Mouse (Mus musculus): Measurements from ENCODE around the gene Arl4d. TPM values are rescaled to one million over a fixed set of nuclear protein-coding genes. Genes with fewer than 3 reads are reported as not detected.

Arl4d gene
- polyA plus RNA-seq, 1 experiment from 2014 or later, result 3.0 TPM

DNA sequence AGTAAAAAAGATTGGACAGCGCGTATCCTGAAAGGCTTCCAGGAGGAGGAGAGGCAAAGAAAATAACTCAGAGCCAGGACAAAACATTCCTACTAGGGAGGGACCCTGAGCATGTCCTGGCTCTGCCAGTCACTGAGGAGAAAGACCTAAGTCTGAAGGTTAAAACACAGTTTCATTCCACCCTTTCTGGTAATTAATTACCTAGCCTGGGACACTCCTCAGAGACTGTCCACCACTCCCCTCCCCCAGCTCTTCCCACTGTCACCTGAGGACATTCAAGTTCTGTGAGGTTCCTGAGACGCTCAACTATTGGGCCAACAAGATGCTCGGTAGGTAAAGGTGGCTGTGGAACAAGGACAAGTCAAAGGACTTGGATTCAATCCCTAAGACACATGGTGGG lies 10.0 kb downstream of the Arl4d start:
- DNase-seq (ENCODE audit: low spot score), result no peak

DNA sequence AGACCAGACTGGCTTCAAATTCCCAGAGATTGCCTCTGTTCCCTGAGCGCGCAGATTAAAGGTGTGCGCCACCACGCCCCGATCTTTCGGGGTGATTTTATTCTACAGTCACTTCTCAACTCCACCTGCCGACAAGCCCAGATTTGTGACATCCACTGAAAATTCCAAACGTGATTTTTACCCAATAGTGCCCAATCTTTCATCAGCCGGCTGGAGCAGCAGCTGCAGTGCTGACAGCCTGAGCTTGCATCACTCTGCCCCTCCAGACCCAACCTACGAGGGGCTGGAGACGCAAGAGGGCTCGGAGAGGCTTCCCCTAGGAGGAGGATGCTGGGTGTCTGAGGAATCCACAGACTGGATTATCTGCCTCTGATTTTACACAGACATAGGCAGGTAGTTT lies 12.3 kb downstream of the Arl4d start:
- no peak for DNase-seq (ENCODE audit: low spot score)

DNA sequence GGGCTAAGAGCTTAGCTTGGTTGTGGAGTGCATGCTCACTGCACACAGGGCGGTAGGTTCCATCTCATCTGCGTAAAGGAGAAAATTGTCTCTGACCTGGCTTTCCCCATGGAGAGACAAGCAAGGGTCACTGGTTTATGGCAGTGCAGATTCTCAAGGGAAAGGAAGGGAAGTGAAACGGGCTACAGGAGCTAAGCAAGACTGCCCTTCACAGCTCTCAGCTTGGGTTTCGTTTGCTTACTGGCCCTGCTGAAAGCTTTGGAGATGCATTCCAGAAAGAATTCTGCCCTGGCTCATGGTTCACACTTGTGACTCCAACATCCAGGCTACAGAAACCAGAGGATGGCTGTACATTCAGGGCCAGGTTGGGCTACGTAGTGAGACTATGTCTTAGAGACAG lies 13.4 kb downstream of the Arl4d start:
- DNase-seq (ENCODE audit: low spot score), result no peak

DNA sequence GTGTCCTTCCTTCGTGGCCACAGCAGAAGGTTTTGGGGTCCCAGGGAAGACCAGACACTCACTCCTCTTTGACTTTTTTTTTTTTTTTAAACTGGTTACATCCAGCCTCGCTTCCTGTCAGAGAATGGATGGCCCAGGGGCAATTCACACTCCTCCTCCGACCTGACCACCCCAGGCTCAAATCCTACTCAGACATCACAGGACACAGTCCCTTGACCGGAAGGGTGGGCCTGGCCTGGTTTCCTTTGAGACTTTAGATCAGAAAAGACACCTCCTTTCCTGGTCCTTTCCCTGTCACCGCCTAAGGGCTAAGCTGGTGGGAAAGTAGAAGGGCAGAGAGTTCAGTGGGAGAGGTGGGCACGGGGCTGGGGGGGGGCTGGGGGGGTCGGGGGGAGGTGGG lies 14.6 kb downstream of the Arl4d start:
- DNase-seq (ENCODE audit: low spot score), result no peak

DNA sequence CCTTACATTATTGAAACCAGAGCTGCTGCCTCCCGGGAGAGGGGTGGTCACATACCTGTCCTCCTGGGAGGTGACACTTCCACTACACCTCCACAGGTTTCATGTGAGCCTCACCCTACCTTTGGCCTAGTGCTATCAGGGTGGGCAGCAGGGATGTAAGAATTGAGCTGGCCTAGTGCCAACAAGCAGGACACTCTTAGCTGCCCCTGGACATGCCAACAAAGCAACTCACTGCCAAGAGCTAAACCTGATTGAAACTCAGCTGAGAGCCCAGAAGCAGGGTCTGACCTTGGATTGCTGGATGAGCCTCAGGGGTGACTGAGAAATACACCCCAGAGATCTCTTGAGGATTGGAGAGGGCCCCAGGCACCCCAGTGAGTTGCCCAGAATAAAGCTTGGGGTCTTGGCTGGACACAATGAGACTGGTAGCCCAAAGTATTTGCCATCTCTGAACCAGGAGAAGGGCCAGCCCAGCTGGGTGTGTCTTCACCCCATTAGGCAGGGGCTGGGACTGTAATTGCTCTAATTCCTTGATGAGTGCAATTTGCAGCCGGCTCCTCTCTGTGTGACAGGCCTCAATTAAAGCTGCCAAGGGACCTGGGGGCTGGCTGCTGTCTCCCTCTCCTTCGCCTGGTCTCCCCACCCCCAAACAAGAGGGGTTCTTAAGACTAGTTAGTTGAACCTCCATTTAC lies 15.4 kb downstream of the Arl4d start:
- DNase-seq (ENCODE audit: low spot score), result no peak

DNA sequence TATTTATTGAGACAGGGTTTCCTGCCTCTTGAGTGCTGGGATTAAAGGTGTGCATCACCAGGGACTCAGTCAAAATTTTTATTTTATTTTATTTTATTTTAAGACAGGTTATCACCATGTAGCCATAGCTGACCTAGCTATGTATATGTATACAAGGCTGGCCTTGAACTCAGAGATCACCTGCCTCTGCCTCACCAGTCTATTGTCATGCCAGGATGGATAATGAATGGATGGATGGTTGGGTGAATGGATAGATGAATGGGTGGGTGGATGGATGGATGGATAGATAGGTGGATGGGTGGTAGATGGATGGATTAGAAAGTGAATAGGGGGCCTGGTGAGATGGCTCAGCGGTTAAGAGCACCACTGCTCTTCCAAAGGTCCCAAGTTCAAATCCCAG lies 16.6 kb downstream of the Arl4d start:
- no peak for DNase-seq (ENCODE audit: low spot score)

DNA sequence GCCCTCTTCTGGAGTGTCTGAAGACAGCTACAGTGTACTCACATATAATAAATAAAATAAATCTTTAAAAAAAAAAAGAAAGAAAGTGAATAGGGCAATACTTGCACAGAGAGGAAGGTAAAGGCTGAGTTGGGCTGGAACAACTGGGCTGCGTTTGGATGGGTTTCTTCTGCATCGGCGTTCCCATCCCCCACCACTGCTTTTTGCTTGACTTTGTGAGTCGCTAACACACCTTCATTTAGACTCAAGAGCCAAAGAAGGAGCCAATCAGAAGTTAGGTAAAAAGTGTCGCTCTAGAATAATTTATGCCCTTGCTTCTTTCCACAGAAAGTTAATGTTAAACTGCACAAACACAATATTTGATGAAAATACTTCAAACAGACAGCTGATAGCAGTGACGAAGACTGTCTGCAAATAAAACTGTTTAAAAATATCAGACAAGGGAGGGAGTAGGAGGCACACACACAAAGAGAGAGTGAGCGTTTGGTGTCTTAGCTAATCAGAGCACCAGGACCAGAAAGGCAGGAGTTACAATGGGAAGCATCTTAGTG lies 17.1 kb downstream of the Arl4d start:
- DNase-seq (ENCODE audit: low spot score), result no peak

DNA sequence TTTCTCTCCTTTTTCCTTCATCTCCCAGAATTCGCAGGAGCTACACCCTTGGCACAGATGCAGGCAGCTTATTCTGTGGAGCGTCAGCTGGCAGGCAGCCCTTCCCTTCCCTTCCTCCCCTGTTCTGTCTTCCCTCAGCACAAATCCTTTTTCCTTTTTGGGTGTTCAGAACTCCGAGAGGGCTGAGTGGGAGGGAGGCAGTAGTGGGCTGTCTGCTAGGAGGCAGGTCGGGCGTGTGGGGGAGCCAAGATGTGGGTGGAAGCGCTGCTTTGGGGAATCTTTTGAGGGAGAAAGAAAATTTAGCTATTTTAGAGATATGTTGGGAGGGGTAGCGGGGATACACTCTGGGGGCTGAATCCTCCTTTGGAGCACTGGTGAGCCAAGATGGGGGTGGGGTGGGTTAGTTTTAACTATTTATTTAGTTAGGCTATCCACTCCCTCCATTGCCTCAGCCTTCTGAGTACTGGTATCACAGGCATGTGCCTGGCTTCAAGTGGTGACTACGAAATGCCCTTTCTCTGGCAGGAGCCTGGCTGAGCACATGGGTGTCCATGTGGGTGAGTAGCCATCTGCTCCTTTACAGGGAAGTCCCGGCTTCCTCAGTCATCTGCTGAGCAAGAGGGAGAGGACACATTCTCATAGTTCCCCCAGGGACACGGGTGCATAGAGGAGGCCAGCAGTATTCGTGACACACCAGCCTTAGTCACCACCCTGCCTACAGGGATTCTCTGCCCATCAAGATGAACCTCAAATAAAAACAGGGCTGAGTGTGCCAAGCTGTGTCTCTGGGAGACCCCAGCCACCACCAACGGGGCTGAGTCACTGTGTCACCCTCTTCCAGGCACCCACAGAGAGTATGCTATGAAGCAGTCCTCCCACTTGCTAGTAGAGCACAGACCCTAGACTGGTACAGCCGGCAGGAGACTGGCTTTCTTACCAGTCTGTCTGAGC lies 22.3 kb downstream of the Arl4d start:
- no peak for DNase-seq (ENCODE audit: low spot score)

DNA sequence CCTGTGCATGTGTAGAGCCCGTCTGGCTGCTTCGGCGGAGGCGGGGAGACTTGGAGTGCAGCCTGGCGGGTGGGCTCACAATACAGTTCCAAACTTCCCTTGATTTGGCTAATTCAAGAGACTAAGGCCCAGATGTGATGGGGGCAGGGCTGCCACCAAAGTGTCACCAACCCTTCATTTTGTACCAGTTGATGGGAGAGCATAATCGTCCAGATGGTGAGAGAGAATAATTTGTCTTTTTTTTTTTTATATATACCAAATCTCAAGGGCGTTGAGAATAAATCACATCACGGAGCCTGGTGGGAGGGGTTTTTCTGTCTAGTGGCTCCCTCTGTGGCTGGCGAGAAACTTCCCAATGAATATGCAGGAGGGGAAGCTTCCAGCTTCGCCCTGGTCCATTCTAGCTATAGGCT lies 24.4 kb downstream of the Arl4d start:
- DNase-seq (ENCODE audit: low spot score), result no peak

DNA sequence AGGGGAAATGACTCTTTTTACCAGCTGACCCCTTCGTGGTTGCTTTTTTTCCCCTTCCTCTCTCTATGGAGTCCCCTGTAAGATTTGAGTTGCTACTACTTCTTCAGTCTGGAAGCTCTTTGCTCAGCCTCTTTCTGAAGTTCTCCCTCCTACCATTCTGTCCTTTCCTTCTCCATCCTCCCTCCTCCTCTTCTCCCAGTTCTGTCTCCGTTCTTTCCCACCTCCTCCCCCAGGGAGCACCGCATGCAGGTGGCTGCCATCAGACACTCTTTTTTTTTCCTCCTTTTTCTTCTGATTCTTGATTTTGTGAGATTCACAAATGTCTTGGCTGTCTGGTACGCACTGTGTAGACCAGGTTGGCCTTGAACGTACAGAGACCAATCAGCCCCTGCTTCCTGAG lies 25.0 kb downstream of the Arl4d start:
- DNase-seq (ENCODE audit: low spot score), result no peak

DNA sequence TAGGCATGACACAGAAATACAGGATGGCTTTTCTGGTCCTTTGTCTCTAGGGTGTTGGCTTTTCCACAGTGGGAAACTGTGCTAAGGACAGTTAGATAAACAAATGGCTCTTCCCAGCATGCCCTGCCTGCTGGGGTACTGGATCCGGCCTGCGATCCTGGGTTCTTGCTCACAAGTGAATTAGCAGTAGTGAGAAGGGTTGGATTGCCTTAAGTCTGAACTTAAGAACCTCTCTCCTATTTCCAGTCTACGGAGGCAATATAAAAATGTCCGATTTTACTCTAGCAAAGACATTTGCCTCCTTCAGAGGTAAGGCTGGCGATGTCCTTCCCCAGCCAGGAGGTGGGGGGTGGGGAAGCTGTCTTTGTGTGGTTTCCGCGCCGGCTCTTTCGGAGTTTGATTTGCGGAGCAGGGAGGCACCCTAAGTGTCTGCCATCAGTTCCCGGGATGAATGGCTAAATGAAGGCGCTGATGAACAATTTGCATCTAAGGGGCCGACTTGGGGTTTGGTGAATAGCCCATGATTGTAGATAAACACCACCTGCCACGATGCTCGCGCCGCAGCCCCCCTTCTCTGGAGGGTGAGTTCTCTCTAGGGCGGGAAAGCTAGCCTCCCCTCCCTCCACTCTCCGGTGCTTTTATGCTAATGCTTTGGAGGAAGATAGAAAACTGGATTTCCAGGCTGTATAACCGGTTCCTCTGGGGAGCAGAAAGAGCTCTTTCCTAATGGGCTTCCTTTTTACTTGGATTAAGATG lies 30.7 kb downstream of the Arl4d start:
- DNase-seq (ENCODE audit: low spot score), result peak; percentile 10

DNA sequence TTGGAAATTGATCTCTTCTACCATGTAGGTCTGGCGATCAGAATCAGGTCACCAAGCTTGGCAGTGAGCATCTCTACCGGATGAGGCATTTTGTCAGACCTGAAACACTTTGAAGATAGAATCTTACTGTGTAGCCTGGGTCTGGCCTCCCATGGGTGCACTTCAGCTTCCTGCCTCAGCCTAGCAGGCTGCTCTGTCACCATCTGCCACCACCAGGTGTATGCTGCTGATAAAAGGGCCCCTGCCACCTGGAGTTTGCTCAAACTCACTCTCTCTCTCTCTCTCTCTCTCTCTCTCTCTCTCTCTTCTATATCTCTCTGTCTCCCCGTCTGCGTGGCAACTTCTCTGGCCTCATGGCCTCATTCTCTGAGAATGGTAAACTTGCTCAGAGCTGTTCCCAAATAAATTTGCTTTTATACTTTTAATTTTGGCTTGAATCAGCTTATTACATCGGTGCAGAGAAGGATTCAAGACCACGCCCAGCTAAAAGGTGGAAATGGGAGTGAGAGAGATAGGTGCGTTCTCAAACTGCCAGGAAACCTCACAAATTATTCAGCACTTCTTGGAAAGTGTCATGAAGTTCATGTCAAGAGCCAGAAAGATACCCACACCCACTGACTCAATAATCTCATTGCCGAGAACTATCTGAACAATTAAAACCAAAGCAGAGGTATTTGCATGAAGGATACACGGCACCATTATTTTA lies 32.0 kb downstream of the Arl4d start:
- peak; percentile 71 for DNase-seq (ENCODE audit: low spot score)

DNA sequence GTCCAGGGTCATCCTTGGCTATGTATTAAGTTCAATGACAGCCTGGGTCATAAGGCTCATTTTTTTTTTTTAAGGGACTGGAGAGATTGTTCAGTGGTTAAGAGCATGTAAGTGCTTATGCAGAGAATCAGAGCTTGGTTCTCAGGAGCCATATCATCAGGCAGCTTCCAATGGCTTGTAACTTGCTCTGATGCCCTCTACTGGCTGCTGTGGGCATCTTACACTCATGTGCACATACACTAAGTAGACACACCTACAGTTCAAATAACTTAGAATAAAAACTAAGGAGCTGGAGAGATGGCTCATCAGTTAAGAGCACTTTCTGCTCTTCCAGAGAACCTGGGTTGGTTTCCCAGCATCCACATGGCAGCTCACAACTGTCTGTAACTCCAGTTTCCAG lies 32.8 kb downstream of the Arl4d start:
- no peak for DNase-seq (ENCODE audit: low spot score)

DNA sequence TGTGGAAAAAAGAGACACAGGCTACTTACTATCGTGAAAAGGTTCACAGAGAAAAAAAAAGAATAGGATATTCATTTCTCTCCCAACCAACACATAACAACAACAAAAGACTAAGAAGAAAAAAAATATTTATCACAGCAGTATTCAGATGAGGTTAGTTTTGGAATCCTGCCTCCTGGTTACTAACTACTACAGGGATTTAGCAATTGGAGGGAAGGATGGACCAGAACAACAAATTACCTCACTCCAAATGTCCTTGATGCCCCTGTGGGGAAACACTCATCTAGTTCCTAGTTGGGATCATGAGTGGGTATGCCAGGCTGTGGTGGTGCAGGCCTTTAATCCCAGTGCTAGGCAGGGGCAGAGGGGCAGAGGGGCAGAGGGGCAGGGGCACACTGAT lies 34.2 kb downstream of the Arl4d start:
- DNase-seq (ENCODE audit: low spot score), result no peak

DNA sequence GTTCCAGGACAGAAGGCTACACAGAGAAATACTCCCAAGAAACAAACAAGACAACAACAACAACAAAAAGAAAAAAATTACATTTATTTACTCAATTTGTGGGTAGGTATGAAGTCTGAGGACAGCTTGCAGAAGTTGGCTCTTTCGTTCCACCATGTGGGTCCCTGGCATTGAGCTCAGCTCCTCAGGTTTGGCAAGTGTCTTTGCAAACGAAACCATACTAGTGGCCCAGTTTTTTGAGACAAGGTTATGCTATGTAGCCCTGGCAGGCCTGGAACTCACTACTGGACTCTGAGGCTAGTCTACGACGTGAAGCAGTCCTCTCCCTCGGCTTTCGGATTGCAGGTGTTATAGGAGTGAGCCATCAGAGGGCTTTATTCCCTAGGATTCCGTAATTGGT lies 34.6 kb downstream of the Arl4d start:
- no peak for DNase-seq (ENCODE audit: low spot score)

DNA sequence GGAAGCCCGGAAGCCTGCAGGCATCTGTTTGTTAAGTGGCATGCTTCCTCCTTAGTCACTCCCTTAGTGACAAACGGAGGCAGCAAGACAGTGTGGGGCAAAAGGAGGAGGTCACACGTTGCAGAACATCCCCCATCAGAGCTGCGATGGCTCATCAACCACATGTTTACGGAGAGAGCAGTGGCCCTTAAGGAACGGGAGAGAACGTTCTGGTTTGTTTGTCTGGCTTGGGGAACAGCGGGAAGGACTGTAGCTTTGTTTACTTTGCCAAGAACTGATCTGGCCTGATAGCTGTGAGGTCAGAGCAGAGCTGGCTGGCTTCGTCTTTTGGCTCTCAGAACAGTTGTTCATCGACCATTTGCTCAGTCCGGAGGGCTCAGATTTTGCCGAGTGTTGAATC lies 35.1 kb downstream of the Arl4d start:
- no peak for DNase-seq (ENCODE audit: low spot score)

DNA sequence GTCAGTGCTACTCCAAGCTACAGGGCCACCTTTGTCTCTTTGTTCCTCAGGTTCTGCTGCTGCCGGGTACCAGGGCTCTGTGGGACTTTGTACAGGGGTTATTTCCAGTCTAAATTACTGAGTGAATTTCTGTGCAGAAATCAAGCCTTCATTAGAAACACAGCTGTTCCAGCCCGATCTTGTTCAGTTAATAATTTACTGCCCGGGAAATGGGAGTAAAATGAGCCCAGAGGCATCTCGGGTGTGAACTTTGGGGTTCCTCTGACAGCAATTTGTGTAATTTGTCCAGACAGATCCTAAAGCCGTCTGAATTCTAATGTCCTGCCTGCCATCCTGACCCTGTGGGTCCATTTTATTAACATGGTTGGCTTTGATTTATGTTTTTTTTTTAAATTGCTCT lies 38.7 kb downstream of the Arl4d start:
- DNase-seq (ENCODE audit: low spot score), result no peak

DNA sequence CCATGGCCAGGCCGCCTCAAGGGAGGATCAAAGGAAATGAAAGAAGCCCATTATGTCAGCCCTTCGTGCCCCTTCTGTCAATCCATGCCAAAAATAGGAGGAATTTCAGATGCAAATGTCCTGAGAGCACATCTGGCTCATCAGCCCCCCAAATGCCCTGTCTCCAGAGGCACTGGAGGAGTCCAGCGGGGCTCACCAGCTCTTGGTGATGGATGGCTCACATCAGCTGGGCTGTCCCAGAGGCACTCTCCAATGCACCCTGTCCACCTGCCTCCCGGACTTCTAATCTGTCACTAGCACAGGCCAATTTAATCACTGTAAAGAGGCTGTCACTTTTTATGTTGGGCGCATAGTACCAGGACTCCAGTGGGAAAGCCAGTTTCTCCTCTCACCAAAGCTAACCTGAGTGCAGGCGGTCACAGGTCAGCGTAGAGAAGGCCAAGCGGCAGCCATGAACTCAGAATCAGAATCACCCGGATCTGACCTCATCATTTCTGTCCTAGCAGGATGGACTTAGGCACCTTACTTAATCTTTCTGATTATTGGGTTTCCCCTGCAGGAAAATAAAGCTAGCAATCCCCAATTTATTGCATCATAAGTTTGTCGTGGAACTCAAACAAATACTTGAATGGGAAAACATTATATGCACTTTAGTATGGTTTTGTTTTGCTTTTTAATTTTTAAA lies 41.6 kb downstream of the Arl4d start:
- DNase-seq (ENCODE audit: low spot score), result no peak

DNA sequence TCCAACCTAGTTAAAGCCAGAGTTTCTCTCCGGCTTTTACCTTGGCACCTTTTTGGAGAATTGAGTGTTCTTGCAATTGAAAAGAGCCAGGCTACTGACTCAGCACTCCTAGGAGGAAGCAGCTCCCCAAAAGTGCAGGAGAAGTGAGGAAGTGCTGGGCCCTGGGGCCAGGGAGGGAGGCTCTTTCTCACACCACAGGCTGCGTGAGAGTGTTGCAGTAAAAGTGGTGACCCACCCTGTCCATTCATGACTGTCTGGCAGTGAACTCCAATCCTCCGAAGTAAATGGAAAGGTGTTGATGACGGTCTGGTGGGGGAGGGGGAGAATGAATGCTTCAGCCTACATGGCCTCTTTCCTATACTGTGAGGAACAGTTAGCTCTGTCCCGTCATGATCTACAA lies 43.1 kb downstream of the Arl4d start:
- DNase-seq (ENCODE audit: low spot score), result no peak

DNA sequence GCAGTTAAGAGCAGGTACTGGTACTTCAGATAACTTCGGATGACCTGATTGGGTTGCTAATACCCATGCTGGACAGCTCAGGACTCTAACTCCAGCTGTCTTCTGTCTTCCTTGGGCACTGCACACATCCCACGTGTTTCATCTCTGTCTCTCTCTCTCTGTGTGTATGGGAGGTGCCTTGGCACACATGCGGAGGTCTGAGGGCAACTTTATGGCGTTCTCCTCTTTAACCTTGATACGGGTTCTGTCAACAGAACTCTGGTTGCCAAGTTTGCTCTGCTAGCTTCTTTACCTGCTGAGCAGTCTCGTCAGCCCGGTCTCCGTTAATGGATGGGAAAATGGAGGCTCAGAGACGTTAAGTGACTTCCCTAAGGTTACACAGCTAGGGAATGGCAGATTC lies 47.5 kb downstream of the Arl4d start:
- no peak for DNase-seq (ENCODE audit: low spot score)

DNA sequence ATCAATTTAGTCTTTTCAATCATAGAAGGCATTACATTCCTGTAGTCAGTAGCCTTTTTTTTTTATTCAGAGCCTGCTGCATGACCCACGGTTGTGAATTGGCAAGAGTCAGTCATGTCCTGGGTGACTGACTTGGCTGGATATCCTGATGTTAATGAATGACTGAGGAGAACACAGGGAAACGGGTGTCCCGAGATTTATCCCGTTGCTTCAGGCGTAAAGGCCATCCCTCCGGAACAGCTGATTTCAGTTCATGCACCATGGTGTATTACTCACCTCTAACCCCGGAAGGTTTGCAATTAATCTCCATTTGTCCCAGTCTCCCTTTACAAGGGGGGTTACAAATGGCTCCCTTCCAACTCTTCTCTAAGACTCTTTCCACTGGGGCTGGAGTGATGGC lies 48.7 kb downstream of the Arl4d start:
- no peak for DNase-seq (ENCODE audit: low spot score)
